Mouse (Mus musculus) lung, embryonic 15.5 days (tissue): ENCODE measurements at regions not wholly inside any gene's neighbourhood (a gene's known extent, or its start where the extent isn't known, plus 50 kb on each side); places are given as distances from the start of the nearest gene placed in this dataset.
A peak's percentile ranks its signal among the peaks of the same experiment; 100 is the strongest.

Experiments used
- ATAC-seq: fragments of 200-750 bp; cut with Nextera tagmentation; 2 replicates; pipeline ENCODE4 v1.8.0; 2017; ENCODE audit warnings: moderate number of reproducible peaks, borderline replicate concordance; ENCODE audit not compliant: low FRiP score, low TSS enrichment; ENCODE audit errors: extremely low read depth
- H3K27ac ChIP-seq: fragments of 300-500 bp; sonication (generic); 2 replicates; pipeline ENCODE4 v1.5.1; 2015; ENCODE audit warnings: moderate library complexity, mild to moderate bottlenecking, inconsistent platforms
- H3K27me3 ChIP-seq: fragments of 300-500 bp; sonication (generic); 2 replicates; pipeline ENCODE4 v1.6.1; 2015; ENCODE audit warnings: inconsistent platforms
- H3K36me3 ChIP-seq: fragments of 300-500 bp; sonication (generic); 2 replicates; pipeline ENCODE4 v1.6.1; 2015; ENCODE audit warnings: inconsistent platforms
- H3K4me1 ChIP-seq: fragments of 300-500 bp; sonication (generic); 2 replicates; pipeline ENCODE4 v1.6.1; 2015; ENCODE audit warnings: inconsistent platforms
- H3K4me2 ChIP-seq: fragments of 300-500 bp; sonication (generic); 2 replicates; pipeline ENCODE4 v1.6.1; 2015; ENCODE audit warnings: inconsistent platforms, mild to moderate bottlenecking, moderate library complexity
- H3K4me3 ChIP-seq: fragments of 300-500 bp; sonication (generic); 2 replicates; pipeline ENCODE4 v1.5.1; 2015; ENCODE audit warnings: mild to moderate bottlenecking, inconsistent platforms
- H3K9ac ChIP-seq: fragments of 300-500 bp; sonication (generic); 2 replicates; pipeline ENCODE4 v1.6.1; 2015; ENCODE audit warnings: inconsistent platforms
- H3K9me3 ChIP-seq: fragments of 300-500 bp; sonication (generic); 2 replicates; pipeline ENCODE4 v1.6.1; 2016; ENCODE audit warnings: inconsistent platforms
- WGBS: fragments of 180-500 bp; shearing (Covaris S2); methylation state at CpG from one replicate; pipeline ENCODE4 v1.1.7; 2015; 5-methylcytosine and 5-hydroxymethylcytosine counted together

GRCm38 (mm10) chr1:136725242-136725641, 100.5 kb downstream of the Zfp281 start:
- Histone ChIP-seq H3K27me3 (no peaks in the 10 kb centered on the region), H3K27ac (no peak overlapping the region), H3K4me1 (no peaks in the 10 kb centered on the region), H3K9ac (no peak overlapping the region), H3K9me3 (no peaks in the 10 kb centered on the region), H3K4me2 (no peak overlapping the region), H3K36me3 (no peaks in the 10 kb centered on the region), H3K4me3 (no peak overlapping the region)
- WGBS, result 25% methylated on average over 4 of the region's 4 CpGs
- no peak for ATAC-seq

- ATAC-seq, result no peak
- WGBS, result 66% methylated on average over 11 of the region's 11 CpGs
- H3K9me3 ChIP-seq, result no peaks in the 10 kb centered on the region
Measured at GRCm38 (mm10) chr1:136726145-136726935, 101.6 kb downstream of the Zfp281 start.

GRCm38 (mm10) chr1:136727868-136728631, 103.3 kb downstream of the Zfp281 start:
- no peaks in the 10 kb centered on the region for H3K4me1 ChIP-seq
- H3K9ac ChIP-seq, result no peak overlapping the region
- no peaks in the 10 kb centered on the region for H3K36me3 ChIP-seq
- no peak for ATAC-seq
- H3K27ac ChIP-seq, result no peak overlapping the region
- no peak overlapping the region for H3K4me2 ChIP-seq
- no peak overlapping the region for H3K4me3 ChIP-seq
- WGBS, result 65% methylated on average over 7 of the region's 7 CpGs
- H3K27me3 ChIP-seq, result no peaks in the 10 kb centered on the region
- no peaks in the 10 kb centered on the region for H3K9me3 ChIP-seq

More at GRCm38 (mm10) chr1:136726145-136726935, 101.6 kb downstream of the Zfp281 start:
- Histone ChIP-seq H3K4me1 (no peaks in the 10 kb centered on the region), H3K4me2 (no peak overlapping the region), H3K36me3 (no peaks in the 10 kb centered on the region), H3K27me3 (no peaks in the 10 kb centered on the region), H3K27ac (no peak overlapping the region), H3K9ac (no peak overlapping the region), H3K4me3 (no peak overlapping the region)

DNA sequence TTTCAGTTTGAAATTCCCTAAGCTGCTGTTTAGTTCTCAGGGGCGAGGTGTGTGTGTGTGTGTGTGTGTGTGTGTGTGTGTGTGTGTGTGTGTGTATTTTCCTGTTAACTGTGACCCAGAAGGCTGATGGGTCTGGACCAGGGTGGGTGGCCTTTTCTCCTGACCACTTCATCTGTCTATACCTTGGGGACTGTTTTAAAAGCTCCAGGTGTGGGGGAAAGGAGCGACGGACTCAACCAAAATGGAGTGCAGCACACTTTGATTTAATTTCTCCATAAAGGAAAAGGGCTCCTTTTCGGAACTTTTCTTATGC, 103.9 kb downstream of the Zfp281 start:
- Histone ChIP-seq H3K36me3 (no peaks in the 10 kb centered on the region), H3K4me1 (no peaks in the 10 kb centered on the region), H3K4me3 (no peak overlapping the region), H3K27me3 (no peaks in the 10 kb centered on the region), H3K4me2 (no peak overlapping the region), H3K9me3 (no peaks in the 10 kb centered on the region), H3K9ac (no peak overlapping the region), H3K27ac (no peak overlapping the region)
- WGBS, result 83% methylated on average over 4 of the region's 4 CpGs
- ATAC-seq, result no peak

- no peak overlapping the region for H3K4me2 ChIP-seq
- no peaks in the 10 kb centered on the region for H3K9me3 ChIP-seq
- H3K9ac ChIP-seq, result no peak overlapping the region
- no peak overlapping the region for H3K27ac ChIP-seq
- 44% methylated on average over 11 of the region's 11 CpGs for WGBS
- H3K4me3 ChIP-seq, result no peak overlapping the region
- no peak for ATAC-seq
- H3K4me1 ChIP-seq, result no peaks in the 10 kb centered on the region
- H3K27me3 ChIP-seq, result no peaks in the 10 kb centered on the region
- H3K36me3 ChIP-seq, result no peaks in the 10 kb centered on the region
Measured at GRCm38 (mm10) chr1:136730638-136731037, 105.9 kb downstream of the Zfp281 start.

DNA sequence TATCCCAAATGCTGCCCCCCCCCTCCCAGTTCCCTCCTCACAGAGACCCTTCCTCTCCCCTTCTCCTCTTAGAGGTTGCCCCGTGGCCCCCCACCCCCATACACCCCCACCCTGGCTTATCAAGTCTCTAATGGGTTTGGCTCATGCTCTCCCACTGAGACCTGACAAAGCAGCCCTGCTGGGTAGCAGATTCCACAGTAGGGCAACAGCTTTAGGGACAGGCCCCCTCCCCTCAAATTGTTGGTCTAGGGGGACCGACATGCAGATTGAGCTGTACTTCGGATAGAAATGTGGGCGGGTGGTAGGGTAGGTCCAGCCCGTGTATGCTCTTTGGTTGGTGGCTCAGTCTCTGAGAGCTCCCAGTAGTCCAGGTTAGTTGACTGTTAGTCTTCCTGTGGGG, 113.3 kb downstream of the Zfp281 start:
- ATAC-seq, result no peak
- H3K9ac ChIP-seq, result no peak overlapping the region
- WGBS, result 32% methylated on average over 5 of the region's 5 CpGs

GRCm38 (mm10) chr1:136739486-136739885, 114.8 kb downstream of the Zfp281 start:
- H3K36me3 ChIP-seq, result no peaks in the 10 kb centered on the region
- H3K9ac ChIP-seq, result no peak overlapping the region
- H3K4me1 ChIP-seq, result no peaks in the 10 kb centered on the region
- no peak overlapping the region for H3K4me3 ChIP-seq
- H3K4me2 ChIP-seq, result no peak overlapping the region
- WGBS, result 77% methylated on average over 5 of the region's 5 CpGs
- H3K27me3 ChIP-seq, result no peaks in the 10 kb centered on the region
- H3K9me3 ChIP-seq, result no peaks in the 10 kb centered on the region
- ATAC-seq, result no peak
- no peak overlapping the region for H3K27ac ChIP-seq

More for the DNA sequence above, 113.3 kb downstream of the Zfp281 start:
- no peak overlapping the region for H3K27ac ChIP-seq
- no peaks in the 10 kb centered on the region for H3K9me3 ChIP-seq
- no peaks in the 10 kb centered on the region for H3K4me1 ChIP-seq
- H3K4me2 ChIP-seq, result no peak overlapping the region
- H3K36me3 ChIP-seq, result no peaks in the 10 kb centered on the region
- H3K27me3 ChIP-seq, result no peaks in the 10 kb centered on the region
- H3K4me3 ChIP-seq, result no peak overlapping the region

DNA sequence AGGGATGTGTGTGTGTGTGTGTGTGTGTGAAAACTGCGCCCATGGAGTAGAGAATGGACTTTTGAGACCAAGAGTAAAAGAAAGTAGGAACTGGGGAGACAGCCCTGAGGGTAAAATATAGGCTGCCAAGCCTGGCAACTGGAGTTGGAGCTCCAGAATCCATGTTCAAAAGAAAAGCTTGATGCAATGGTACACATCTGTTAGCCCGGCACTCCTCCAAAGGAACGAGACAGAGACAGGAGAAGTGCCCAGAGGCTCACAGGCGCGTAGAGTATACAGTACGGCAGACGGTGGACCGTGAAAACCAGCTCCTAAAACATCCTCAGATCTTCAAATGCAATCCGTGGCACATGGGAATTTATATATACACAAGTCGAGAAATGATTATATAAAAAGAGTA, 116.4 kb downstream of the Zfp281 start:
- no peak overlapping the region for H3K4me3 ChIP-seq
- H3K9me3 ChIP-seq, result no peaks in the 10 kb centered on the region
- ATAC-seq, result no peak
- no peaks in the 10 kb centered on the region for H3K27me3 ChIP-seq
- no peaks in the 10 kb centered on the region for H3K4me1 ChIP-seq
- H3K27ac ChIP-seq, result no peak overlapping the region
- 74% methylated on average over 10 of the region's 10 CpGs for WGBS
- H3K36me3 ChIP-seq, result no peaks in the 10 kb centered on the region
- no peak overlapping the region for H3K4me2 ChIP-seq
- H3K9ac ChIP-seq, result no peak overlapping the region

GRCm38 (mm10) chr1:136749188-136749587, 124.5 kb downstream of the Zfp281 start:
- no peaks in the 10 kb centered on the region for H3K36me3 ChIP-seq
- 61% methylated on average over 8 of the region's 8 CpGs for WGBS
- no peak for ATAC-seq
- no peaks in the 10 kb centered on the region for H3K9me3 ChIP-seq
- H3K4me3 ChIP-seq, result no peak overlapping the region
- H3K4me2 ChIP-seq, result no peak overlapping the region
- no peaks in the 10 kb centered on the region for H3K4me1 ChIP-seq
- no peaks in the 10 kb centered on the region for H3K27me3 ChIP-seq
- H3K27ac ChIP-seq, result no peak overlapping the region
- H3K9ac ChIP-seq, result no peak overlapping the region

DNA sequence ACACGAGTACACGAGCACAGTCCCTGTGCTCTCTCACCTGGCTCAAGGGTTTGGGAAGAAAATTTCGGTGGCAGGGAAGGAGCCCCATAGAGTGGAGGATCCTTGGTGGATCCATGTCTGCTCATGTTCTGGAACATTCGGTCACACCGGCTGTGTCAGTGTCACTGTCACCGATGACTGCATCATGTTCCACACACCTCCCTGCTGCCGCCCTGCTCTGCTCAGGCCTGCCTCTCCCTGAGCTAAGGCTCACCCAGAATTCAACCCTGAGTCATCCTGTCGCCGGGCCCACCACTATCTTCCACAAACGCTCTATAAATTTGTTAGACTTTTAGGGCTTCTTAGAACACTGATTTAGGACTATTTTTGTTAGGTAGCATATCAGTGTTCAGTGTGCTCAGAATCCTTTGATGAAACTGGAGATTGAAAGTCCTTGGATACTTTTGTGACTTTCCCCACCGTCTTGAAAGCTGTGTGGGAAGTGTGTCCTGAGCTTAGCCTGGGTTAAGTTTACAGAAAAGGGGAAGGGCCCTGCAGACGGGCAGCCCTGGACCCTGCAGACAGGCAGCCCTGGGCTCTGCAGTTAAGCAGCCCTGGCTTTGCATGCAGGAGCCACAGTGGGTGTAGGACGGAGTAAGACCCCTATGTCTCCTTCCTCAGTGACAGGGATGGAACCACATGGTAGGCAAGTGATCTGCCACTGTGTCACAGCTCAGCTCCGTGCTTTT, 126.9 kb downstream of the Zfp281 start:
- ATAC-seq, result 0 out of 2 replicates have a peak, but pooled peaks have one; percentile 39
- no peaks in the 10 kb centered on the region for H3K36me3 ChIP-seq
- H3K27me3 ChIP-seq, result no peaks in the 10 kb centered on the region
- no peaks in the 10 kb centered on the region for H3K9me3 ChIP-seq
- no peak overlapping the region for H3K4me3 ChIP-seq
- 55% methylated on average over 14 of the region's 14 CpGs for WGBS
- H3K9ac ChIP-seq, result no peak overlapping the region
- H3K27ac ChIP-seq, result no peak overlapping the region
- H3K4me2 ChIP-seq, result no peak overlapping the region
- H3K4me1 ChIP-seq, result no peaks in the 10 kb centered on the region

GRCm38 (mm10) chr1:136754286-136754685, 129.6 kb downstream of the Zfp281 start:
- ATAC-seq, result no peak
- Histone ChIP-seq H3K36me3 (no peaks in the 10 kb centered on the region), H3K27ac (no peak overlapping the region), H3K9ac (no peak overlapping the region), H3K4me3 (no peak overlapping the region), H3K27me3 (no peaks in the 10 kb centered on the region), H3K4me1 (no peaks in the 10 kb centered on the region), H3K9me3 (no peaks in the 10 kb centered on the region), H3K4me2 (no peak overlapping the region)
- 95% methylated on average over 6 of the region's 6 CpGs for WGBS

DNA sequence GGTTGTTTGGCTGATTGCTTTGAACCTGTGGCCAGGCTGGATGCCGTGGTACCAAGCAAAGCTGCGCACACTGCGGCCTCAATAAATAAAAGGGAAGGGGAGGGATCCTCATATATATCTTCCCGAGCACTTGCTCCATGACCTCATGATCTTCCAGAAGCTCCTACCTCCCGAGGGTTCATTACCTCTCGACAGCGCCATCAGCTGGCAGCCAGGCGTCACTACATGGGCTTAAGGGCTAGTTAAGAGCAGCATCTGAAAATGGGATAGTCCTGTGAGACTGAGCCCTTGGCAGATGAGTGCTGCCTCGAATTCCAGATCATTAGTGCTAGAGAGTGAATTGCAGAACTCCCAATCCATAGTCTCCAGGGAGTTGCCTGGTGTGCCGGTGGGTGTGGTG, 134.0 kb downstream of the Zfp281 start:
- ATAC-seq, result no peak
- Histone ChIP-seq H3K9ac (no peak overlapping the region), H3K27me3 (no peaks in the 10 kb centered on the region), H3K4me2 (no peak overlapping the region), H3K9me3 (no peaks in the 10 kb centered on the region), H3K4me1 (no peaks in the 10 kb centered on the region), H3K4me3 (no peak overlapping the region), H3K27ac (no peak overlapping the region), H3K36me3 (no peaks in the 10 kb centered on the region)
- 71% methylated on average over 10 of the region's 10 CpGs for WGBS
